Mouse (Mus musculus) adrenal gland, adult 2 months (tissue): ENCODE results near the gene Sdk1. TPM values are rescaled to one million over a fixed set of nuclear protein-coding genes. Genes with fewer than 3 reads are reported as not detected.

Experiments used
- DNase-seq: peaks from one replicate; pipeline ENCODE4 v3.0.0; 2021
- polyA plus RNA-seq: library from polyadenylated mRNA; depleted of rRNA; stranded (reverse); fragments of >200 nt; gene quantifications from 2 replicates; pipeline ENCODE4 v1.2.3, GENCODE M21; 2012
- total RNA-seq, 2 experiments: library from RNA; stranded (reverse); gene quantifications; 2 replicates each; pipeline ENCODE4 v1.2.3; 2021

Sdk1 gene
- total and polyA plus RNA-seq, 3 experiments: 7.1 to 14.0 (median 13.6) TPM

DNA sequence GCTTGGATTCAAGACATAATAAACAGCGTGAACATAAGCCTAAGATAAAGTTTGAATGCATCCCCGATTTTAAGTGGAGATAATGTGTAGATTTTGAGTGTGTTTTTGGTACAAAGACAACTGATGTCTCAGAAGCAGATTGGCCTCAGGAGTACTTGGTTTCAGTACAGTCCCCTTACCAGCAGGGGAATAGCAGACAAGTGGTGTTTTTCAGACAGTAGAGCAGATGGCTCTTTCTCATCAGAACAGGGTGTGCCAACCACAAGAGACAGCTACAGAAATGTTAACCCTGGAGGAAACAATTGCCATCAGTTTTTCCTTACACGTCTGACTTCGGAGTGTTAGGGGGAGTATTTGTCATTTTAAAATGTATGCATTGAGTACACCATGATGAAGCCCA lies 83.6 kb downstream of the Sdk1 start:
- no peak for DNase-seq

DNA sequence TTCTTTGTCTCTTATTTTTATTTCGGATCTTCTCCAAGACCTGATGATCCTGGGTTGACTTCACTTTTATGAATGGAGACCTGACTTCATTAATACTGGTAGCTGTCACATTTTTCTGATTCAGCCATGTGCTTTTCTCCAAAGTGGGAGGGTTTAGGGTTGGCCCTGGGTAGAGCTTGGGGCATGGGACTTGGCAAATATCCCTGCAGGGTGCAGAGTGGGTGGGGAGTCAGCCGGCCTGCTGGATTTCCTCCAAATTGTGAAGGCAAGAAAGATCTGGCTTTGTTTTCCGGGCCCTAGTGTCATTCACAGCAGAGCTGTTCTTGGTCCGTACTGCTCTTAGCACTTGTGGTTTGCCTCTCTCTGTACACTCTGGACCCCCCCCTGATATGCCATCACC lies 103.1 kb downstream of the Sdk1 start:
- DNase-seq: peak; percentile 61

DNA sequence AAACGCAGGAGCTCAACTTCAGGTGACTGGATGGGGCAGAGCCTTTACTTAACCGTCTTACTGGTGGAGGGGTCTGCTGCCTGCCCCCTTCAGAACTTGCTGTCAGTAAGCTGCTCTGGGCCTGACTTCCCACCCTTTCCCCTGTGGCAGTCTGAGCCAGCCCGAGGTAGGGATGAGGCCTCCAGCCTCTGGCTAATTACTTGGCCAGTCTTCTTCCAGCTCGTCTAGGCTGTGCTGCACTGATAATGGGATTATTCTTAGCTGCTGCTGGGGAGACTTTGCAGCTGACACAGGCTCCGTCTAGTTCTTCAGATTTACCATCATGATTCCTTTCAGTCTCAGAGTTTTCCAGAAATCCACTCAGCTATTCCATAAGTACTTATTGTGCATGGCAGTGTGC lies 104.2 kb downstream of the Sdk1 start:
- DNase-seq: no peak

DNA sequence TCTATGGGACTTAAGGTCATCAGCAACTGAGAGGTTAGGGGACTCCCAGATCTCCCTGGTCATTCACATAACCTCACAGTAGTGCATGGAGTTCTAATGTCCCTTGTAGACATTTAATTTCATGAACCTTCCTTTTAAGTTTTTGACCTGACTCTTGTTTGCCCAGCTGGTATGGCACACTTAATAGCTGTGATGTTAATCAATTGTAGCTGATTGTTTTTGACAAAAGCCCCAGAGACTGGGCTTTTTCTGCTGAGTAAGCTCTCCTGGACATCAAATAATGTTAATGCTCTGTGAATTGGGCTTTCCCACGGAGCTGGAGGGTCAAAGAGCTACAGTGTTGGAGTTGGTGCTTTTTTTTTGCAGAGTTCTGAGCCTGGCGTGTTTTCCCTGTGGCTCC lies 121.4 kb downstream of the Sdk1 start:
- no peak for DNase-seq

DNA sequence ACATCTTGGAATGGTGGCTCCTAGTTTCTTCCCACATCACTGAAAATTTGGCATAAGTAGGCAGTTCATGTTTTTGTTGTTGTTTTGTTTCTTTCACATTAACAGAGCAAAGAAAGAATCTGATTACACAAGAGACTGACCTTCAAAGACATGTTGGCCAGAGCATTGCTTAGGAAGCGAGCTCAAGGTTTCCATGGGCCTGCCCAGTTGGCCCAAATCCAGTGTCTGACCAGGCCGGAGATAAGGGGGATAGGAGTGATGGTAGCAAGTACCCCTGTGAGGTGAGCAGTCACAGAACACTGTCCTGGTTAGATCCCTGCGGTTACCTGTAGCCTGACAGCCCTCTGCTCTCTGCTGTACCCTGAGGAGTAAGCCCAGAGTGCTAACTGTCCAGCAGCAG lies 122.7 kb downstream of the Sdk1 start:
- peak; percentile 87 for DNase-seq

DNA sequence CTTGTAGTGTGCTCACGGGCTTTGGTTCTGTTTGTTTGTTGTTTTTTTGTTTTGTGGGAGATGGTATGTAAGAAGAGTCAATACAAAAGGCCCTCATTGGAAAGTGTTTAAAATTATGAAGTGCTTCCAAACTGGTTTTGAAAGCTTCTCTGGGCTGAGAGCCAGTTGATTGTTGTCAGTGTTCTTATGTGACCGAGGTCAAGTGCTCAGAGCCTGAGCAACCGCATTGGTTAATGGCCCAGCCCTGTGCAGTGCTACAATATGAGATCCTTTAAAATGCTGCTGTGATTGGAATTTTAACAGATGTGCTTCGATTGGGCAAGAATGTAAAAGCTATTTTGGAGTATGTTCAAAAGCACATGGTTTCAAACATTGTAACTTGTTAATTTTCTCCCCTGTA lies 127.3 kb downstream of the Sdk1 start:
- DNase-seq: peak; percentile 67

DNA sequence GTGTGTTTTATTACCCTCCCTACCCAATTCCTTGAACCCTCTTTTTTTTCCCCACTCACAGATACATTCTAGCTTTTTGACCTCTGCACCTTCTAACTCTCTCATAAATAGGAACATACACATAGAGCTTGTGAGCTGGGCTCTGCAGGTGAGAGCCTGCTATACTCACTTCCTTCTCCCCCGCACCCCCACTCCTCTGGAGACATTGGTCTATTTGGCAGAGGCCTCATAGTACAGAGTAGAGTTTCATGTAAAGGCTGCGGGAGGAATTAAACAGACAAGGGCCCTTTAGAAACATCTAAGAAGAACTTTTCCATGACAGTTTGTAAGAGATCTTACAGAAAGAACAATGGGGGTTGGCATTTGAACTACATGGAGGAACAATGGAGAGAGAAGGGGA lies 133.5 kb downstream of the Sdk1 start:
- no peak for DNase-seq

DNA sequence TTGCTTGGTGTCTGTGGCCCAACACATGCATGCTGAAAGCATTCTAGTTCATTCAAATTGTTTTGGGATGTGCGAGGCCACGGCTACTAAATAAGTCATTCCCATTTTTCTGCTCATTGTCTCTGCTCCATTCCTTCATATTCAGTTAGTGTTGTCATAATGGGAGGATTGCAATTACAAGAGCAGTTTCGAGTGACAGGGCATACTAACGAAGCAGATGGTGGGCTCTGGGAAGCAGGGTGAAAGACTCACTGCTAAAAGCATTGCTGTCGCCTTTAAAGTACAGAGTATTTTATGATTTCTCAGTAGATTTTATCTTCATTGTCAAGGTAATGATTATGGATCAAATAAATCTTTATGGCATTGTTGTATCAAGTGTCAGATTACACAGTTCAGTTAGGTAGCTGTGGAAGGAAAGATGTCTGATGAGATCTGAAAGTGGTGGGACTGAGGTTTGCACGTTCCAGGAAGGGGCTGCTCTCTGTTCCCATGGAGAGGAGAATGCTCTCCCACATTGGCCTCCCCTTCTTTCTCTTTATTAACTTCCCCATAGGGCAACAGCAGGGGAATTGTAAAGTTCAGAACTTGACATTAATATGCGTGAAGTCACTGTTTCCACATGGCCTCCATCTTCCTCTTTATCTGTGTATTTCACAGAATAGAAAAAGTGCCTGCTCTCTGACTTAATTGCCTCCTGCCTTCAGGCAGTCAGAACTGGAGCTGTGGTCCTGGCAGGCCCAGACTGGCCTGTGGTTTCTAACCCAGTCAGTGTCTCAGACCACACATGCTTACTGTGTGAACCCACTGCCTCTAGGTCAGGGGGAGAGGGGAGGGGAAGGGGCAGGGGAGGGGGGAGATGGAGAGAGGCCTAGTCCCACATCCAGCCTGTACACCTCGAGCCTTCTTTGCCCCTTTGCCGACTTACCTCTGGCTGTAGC lies 138.8 kb downstream of the Sdk1 start:
- no peak for DNase-seq

DNA sequence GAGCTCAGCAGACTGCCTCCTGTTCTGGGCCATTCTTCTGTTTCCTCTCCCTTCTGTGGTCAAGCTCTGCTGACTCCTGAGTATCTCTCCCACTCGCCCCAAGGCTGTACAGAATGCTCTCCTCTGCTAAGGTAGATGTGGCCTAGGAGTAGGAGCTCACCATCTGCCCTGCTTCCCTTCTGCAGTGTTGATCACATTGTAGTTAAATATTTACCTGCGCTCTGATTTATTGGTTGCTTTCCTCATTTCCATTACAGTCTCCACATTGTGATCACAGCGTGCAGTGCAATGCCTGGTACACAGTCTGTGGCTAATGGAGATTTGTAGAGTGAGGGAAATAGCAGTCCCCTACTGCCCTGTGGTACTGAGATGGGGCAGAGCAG lies 139.5 kb downstream of the Sdk1 start:
- no peak for DNase-seq

DNA sequence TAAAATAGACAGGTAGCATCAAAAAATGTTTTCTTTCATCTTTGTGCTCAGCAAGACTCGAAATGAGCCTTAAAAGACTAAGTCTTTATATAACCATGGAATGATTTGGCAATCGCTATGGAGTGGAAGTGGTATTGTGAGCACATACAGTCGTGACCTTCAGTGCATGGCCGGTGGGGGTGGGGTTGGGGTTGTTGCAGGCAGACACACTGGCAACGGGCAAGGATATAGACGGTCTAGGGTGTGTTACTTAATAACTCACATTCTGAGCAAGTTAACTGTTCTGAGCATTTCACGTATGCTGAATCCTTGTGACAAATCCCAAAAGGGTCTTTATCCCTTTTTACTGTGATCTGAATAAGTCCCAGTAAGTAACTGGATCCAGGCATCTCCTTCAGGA lies 140.3 kb downstream of the Sdk1 start:
- DNase-seq: peak; percentile 30

DNA sequence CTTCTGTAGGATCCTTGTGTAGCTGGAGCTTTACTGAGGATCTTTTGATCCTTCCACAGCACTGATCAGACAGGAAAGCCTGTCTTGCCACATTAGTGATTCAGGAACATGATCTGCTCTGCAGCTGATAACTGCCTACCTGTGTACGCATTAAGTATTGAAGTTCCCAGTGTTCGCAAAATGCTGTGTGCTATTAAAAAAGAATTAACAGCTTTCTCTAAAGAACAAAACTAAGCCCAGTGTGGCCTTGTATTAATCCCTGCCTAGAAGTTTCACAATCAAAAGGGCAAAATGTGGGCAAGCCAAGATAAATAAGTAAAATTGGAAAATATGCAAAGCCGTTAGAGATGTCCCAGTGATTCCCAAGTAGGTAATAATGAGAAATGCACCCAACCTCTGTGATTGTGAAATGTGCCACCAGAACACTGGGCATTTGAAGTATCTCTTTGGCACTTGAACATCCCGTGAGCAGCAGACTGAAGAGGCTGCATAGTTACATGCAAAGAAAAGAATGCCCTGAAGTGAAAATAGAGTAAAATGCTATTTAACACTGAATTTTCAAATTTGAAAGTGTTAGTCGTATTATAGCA lies 141.1 kb downstream of the Sdk1 start:
- DNase-seq: peak; percentile 26

DNA sequence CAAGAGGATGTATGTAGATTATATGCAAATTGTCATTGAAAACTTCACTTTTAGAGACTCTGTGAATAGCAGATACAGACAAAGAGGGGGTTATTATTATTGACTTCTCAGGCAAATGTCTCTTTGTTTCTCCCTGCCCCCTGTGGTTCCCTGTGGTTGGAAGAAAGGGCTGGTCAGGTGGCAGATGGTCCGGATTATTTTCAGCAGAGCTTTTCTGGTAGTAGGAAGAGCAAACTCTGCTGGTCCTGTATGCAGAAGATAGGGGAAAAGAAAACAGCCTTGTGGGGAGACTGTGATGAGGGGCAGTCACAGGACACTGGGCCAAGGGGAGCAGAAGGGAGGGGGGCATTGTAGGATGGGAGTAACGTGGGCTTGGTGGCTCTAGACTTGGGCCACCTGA lies 147.2 kb downstream of the Sdk1 start:
- no peak for DNase-seq

DNA sequence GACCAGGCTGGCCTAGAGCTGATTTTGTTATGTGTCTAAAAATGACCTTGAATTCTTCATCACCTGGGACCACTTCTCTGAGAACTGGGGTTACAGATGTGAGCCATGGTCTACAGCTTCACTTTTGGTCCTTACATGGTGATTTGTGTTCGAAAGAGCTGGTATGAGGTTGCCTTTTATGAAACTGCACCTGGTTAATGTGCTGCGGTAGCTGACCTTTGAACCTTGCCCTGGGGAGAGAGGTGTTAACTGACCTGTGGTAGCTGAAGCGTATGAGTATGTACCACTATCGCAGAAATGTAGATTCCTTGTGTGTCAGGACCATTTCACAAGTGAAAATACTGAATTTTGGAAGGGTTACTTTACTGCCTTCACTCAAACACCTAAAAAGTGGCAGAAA lies 149.3 kb downstream of the Sdk1 start:
- DNase-seq: no peak

DNA sequence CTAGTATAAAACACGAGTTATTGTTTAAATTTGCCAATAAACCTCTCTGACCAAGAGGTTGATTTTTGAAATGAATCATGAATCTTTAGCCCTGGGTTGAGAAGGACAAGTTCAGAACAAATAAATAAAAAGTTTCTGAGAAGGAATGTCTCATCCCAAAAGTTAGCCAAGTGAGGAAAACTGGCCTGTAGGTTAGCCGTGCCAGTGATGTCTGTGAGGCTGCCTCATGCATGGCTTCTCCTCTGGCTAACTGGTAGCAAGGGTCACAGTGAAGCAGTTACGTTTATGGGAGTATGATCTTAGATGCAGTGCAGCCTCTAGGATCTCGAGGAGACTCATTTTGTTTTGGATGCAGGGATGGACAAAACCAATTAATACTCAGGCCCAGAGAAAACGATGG lies 149.9 kb downstream of the Sdk1 start:
- no peak for DNase-seq

DNA sequence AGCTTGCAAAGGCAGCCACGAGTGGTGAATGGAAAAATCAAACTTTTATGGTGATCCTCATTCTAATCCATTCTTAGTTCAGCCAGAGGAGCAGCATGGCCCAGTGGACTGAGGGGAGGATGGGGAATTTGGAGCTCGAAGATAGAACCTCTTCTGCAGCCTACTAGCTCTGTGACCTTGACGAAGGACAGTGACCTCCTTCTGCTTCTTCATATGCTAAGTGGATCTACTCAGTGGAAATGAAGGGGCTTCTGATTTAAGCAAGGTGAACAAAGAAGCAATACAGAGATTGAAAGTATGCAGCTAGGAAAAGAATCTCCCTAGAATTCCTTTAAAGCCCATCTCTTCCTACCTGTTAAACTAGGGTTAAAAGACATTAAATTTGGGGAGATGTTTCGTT lies 152.6 kb downstream of the Sdk1 start:
- DNase-seq: no peak

DNA sequence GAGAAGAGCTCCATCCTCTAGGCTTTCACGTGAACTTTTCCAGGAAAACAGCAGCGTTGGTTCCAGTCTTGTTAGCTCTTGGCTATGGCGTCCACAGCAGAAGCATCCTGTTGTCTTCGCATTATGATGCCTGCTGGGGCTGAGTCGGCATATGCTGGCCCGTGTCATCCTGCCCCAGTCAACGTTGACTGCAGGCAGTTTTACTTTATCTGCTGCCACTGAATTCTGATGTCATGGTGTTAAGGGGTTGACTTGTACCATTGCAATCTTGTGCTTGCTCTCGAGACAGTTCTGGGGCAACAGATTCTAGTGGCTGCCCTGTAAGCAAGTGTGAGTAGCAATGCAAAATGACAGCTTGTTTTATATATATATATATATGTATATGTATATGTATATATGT lies 153.3 kb downstream of the Sdk1 start:
- no peak for DNase-seq

DNA sequence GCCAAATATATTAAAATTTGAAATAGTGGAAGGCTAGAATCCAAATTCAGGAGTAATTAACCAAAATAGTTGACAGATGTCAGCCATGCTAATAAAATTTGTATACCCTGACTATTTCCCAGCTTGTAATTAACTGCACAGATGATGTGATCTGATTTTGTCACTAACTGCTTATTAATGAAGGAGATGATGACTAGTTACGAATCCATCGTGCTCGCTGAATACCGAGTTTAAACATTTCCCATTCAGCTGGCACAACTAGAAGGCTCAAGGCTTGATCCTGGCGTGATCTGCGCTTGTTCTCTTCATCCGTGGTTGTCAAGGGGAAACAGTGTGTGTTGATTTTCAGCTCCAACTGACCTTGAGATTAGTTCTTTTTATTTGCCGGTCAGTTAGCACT lies 162.5 kb downstream of the Sdk1 start:
- no peak for DNase-seq

DNA sequence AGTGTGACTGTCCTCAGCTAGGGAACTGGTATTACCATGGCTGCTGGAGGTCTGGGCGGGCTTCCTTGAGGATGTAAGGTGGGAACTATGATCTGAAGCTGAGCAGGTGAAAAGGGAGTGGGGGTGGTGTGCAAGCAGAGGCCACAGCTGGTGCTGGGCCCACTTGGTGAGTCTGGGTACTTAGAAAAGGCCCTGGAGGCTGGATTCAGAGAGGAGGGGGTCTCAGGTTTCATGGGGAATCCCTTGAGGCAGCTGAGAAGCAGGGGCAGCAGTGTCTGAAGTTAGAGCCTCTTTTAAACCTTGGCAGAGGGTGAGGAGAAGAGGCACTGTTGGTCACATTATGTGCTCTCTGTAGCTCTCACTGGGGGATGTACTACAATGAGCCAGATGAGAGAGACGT lies 163.4 kb downstream of the Sdk1 start:
- no peak for DNase-seq

DNA sequence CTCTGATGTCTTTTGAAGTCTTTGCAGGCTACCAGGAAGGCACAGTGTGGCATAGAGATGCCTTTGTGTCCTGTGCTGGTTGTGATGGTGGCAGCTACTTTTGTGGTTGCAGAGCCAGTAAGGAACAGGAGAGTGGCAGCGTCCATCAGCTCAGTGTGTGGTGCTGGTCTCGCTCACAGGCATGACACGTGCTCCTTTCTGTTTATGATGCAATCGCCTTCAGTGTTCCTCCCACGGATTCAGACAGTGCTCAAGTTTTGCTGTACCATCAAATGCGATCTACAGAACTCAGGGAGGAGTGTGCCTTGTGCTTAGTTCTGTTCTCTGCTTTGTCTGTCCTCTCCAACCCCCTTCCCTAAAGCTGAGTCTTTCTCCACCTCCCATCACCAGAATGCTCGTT lies 165.6 kb downstream of the Sdk1 start:
- DNase-seq: no peak

DNA sequence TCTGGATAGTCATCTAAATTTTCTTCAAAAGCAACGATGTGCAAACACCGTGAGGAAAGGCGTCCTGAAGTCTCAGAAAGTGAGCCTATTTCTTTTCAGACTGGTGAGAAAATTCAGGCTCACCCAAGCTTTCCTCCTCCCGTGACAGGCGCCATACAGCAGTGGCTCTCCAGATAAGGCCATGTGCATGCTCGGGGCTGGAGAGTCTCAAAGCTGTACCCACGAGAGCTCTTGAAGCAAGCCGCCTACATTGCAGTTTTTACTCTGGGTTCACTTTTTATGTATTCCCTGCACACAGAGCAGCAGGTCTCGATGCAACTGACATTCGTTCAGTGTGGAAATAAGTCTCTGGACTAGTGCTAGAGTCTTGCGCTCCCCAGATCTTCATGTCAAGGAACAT lies 171.7 kb downstream of the Sdk1 start:
- no peak for DNase-seq

DNA sequence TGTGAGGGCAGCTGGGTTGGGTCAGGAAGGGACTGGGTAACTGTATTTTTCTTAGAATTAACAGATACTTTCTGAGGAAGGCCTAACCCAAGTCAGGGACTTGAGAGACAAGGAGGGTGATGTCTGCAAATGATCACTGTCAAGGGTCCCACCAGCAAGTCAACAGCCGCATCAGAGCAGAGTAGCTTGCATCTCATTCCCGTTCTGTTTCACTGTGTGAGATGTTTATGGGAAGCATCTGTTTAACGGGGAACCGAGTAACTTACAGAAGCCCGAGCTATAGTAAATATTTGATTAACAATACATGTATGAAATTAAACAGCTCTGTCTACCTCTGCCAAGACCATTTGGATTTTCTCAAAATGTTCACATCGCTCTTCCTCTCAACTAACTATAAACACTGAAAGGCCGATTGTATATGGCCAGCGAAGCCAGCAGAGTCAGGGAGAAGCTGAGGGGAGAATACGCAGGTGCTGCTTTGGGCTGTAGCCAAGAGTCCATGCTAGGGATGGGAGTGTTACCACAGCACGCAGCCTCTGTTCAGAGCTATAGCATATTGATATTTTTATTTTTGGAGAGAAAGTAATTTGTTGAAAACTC lies 174.5 kb downstream of the Sdk1 start:
- no peak for DNase-seq

DNA sequence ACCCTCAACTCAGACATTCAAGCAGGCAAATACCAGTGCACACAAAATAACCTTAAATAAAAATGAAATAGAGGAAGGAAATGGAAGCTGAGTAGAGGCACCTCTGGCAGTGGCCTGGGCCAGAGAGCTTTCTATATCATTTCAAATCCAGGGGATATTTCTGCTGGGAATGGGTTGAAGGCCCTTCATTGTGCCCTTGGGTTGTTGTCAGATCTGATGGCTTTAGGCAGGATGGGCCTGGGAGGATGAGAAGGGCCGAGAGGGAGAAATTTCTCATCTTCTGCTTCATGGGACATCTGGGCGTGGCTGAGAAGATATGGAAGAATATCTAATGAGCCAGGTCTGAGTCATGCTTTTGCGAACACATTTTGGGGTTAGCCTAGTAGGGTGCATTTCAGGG lies 186.8 kb downstream of the Sdk1 start:
- no peak for DNase-seq

DNA sequence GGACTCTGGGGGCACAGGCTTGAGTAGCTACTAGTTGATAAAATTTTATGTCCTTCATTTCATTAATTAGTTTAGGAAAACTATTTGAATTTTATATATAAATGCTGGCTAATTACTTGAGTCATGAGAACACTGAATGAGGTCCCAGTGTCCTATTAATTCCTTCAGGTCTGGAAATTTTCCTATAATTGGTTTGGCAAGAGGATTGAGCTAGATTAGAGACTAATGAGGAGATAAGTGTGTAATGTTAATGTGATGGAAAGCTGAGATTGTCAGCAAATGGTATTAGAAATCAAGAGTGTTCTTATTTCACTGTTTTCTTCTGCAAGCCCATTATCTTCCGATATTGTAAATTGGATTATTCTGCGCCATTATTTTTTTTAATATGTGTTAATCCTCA lies 192.0 kb downstream of the Sdk1 start:
- no peak for DNase-seq

DNA sequence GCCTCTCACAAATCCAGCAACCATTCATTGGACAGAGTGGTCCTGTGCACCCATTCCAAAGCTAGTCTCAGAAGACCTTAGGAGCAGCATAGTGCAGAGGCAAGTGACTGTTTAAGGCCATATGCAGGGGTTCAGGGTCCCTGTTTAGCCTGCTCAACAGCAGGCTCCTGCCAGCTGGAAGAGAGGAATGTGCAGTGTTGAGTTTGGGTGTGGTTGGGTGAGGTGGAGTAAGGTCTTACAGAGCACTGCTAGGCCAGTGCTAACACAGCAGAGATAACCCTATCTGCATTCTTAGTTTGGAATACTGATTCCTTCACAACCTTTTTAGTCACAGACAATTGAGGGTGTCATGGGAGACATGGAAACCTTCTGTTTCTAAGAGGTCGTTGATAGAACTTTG lies 206.0 kb downstream of the Sdk1 start:
- no peak for DNase-seq
